Mouse (Mus musculus) urinary bladder, adult 18-20 months (tissue): ENCODE measurements at regions not wholly inside any gene's neighbourhood (a gene's known extent, or its start where the extent isn't known, plus 50 kb on each side); places are given as distances from the start of the nearest gene placed in this dataset.

Experiments
- DNase-seq, 2 experiments: peaks; one replicate each; pipeline ENCODE4 v3.0.0; 2022; ENCODE audit warnings: low spot score in 2 of 2, mixed read lengths in 2 of 2

GRCm38 (mm10) chr14:56313969-56314368, 50.9 kb upstream of the Atp12a start:
- no peak for DNase-seq

- DNase-seq = peak; percentile 10 to 34
Observed at GRCm38 (mm10) chr14:56314459-56314858, 50.4 kb upstream of the Atp12a start.
